ENCODE assay signal across 28 mouse cellular contexts in genomic region chr6:38580112-38580857, GRCm38 (mm10). TPM values are rescaled to one million over a fixed set of nuclear protein-coding genes. Genes with fewer than 3 reads are reported as not detected.
A peak's percentile ranks its signal among the peaks of the same experiment; 100 is the strongest.
DNase-seq lines count a peak whose midpoint lies in the region; ATAC-seq and TF ChIP-seq lines count a peak whose summit lies in the region.
"Had no signal": no experiment of that assay in that cellular context is flagged by ENCODE, and none has a peak within 500 bp of the region (broad histone marks: within the 10 kb centered on the region; RNA-seq: fewer than 3 reads in every experiment).

No protein-coding gene starts in this region.

- ATAC-seq in liver, embryonic 11.5 days (replicated peaks; ENCODE audit: low FRiP score) = no peak
- ATAC-seq: activated CD4-positive, CD25-positive, alpha-beta regulatory T cell, adult 4 months; forebrain, embryonic 14.5 days; forebrain, embryonic 16.5 days; Patski had no signal

- peaks cover 33 to 68% of the 10 kb centered on the region in 2 experiments for H3K36me3 ChIP-seq in CH12.LX (replicated peaks in 1 of 2; ENCODE audit: control insufficient read depth in 1 of 2, insufficient read depth in 1 of 2, low read length in 1 of 2)
- H3K36me3 ChIP-seq in ES-E14 (ENCODE audit: control insufficient read depth, insufficient read depth, low read length, poor library complexity, severe bottlenecking) = peaks cover 6% of the 10 kb centered on the region
- peaks cover 16% of the 10 kb centered on the region for H3K36me3 ChIP-seq in liver, embryonic 11.5 days (ENCODE audit: control insufficient read depth, insufficient read depth, low read length)

- 96% methylated on average over 3 of the region's 3 CpGs for WGBS in liver, embryonic 11.5 days

- TF ChIP-seq POLR2A in CH12.LX (IDR thresholded peaks at IDR 0.05; ENCODE audit: low read depth, low read length) = no peak

- H3K9me3 ChIP-seq in CH12.LX (replicated peaks; ENCODE audit: low read length) (no peaks in the 10 kb centered on the region), ES-E14 (ENCODE audit: control insufficient read depth, insufficient read depth, low read depth, low read length) (no peaks in the 10 kb centered on the region)
- H3K9me3 ChIP-seq in liver, embryonic 11.5 days (ENCODE audit: control insufficient read depth, low read length) = no peaks in the 10 kb centered on the region
- H3K9me3 ChIP-seq: embryonic facial prominence, embryonic 13.5 days; embryonic facial prominence, embryonic 15.5 days; forebrain, embryonic 10.5 days; forebrain, embryonic 12.5 days had no signal

- H3K27ac ChIP-seq in CH12.LX (ENCODE audit: insufficient read depth, low read depth) = no peak overlapping the region
- no peak overlapping the region for H3K27ac ChIP-seq in ES-E14 (ENCODE audit: insufficient read depth, low read depth, low read length, poor library complexity, severe bottlenecking)
- H3K27ac ChIP-seq in liver, embryonic 11.5 days (ENCODE audit: low read depth, low read length) = no peak overlapping the region
- H3K27ac ChIP-seq: embryonic facial prominence, embryonic 13.5 days; embryonic facial prominence, embryonic 15.5 days; forebrain, embryonic 10.5 days; forebrain, embryonic 12.5 days had no signal

- no peak for TF ChIP-seq CTCF in CH12.LX (conservative IDR thresholded peaks at IDR 0.05 in 1 of 2, IDR thresholded peaks at IDR 0.05 in 1 of 2; ENCODE audit: low read depth in 2 of 2, low read length in 2 of 2)

- H3K4me1 ChIP-seq in CH12.LX (ENCODE audit: control insufficient read depth in 1 of 2, insufficient read depth in 2 of 2) = peaks cover 3 to 24% of the 10 kb centered on the region in 2 experiments; a peak in 3 of 4 replicates
- H3K4me1 ChIP-seq in ES-E14 (ENCODE audit: control insufficient read depth in 2 of 2, insufficient read depth in 2 of 2, low read length in 2 of 2, poor library complexity in 1 of 2) = no peaks in the 10 kb centered on the region
- H3K4me1 ChIP-seq in liver, embryonic 11.5 days (replicated peaks; ENCODE audit: control insufficient read depth, insufficient read depth, low read length) = no peaks in the 10 kb centered on the region
- H3K4me1 ChIP-seq: embryonic facial prominence, embryonic 13.5 days; embryonic facial prominence, embryonic 15.5 days; forebrain, embryonic 10.5 days; forebrain, embryonic 12.5 days had no signal

- dilution Hi-C loops in CH12.LX (cut with MboI; ENCODE audit: extremely low pct_ligation_motif_present, extremely low pct_unique_long_range_greater_than_20kb, low sequenced_read_pairs) = no loop called here

- in situ Hi-C loops in CH12.LX (cut with MboI; ENCODE audit: low pct_ligation_motif_present, low pct_unique_long_range_greater_than_20kb, low sequenced_read_pairs) = no loop called here
- in situ Hi-C loops in ES-E14 (cut with MboI; ENCODE audit: low sequenced_read_pairs in 2 of 2, unreplicated experiment in 2 of 2) = no loop called here

- H3K9ac ChIP-seq in CH12.LX (ENCODE audit: insufficient read depth, low read depth) (no peak overlapping the region), ES-E14 (ENCODE audit: insufficient read depth, low read depth, low read length, poor library complexity, severe bottlenecking) (no peak overlapping the region)
- H3K9ac ChIP-seq in liver, embryonic 11.5 days (ENCODE audit: low read depth, low read length) = no peak overlapping the region
- H3K9ac ChIP-seq: embryonic facial prominence, embryonic 13.5 days; embryonic facial prominence, embryonic 15.5 days; forebrain, embryonic 12.5 days had no signal

- H3K4me3 ChIP-seq in CH12.LX (replicated peaks in 1 of 3; ENCODE audit: low read depth in 2 of 3, low read length in 2 of 3, poor library complexity in 1 of 3) (no peak overlapping the region), ES-E14 (ENCODE audit: insufficient read depth in 1 of 2, low read depth in 1 of 2, low read length in 2 of 2, poor library complexity in 1 of 2, severe bottlenecking in 1 of 2) (no peak overlapping the region)
- H3K4me3 ChIP-seq in liver, embryonic 11.5 days (ENCODE audit: low read depth, low read length) = no peak overlapping the region
- H3K4me3 ChIP-seq: embryonic facial prominence, embryonic 13.5 days; embryonic facial prominence, embryonic 15.5 days; erythroblast, embryonic 14.5 days; forebrain, embryonic 10.5 days; forebrain, embryonic 12.5 days had no signal

- H3K79me2 ChIP-seq in CH12.LX (replicated peaks; ENCODE audit: control insufficient read depth, extremely low read depth, insufficient read depth, poor library complexity, severe bottlenecking) = peaks cover 59% of the 10 kb centered on the region

- peak; percentile 3 to 20 for DNase-seq in frontal cortex, postnatal 36 days (ENCODE audit: low spot score in 2 of 2)
- DNase-seq in frontal cortex, postnatal 25 days (ENCODE audit: low spot score in 2 of 2) = no peak
- DNase-seq in CH12.LX (ENCODE audit: extremely low read depth) (no peak), ES-E14 (ENCODE audit: low read depth, low spot score) (no peak)
- peak; percentile 41 for DNase-seq in brain, adult 2 months (ENCODE audit: low read depth, low spot score)
- DNase-seq in gastrocnemius, adult 8-10 months (ENCODE audit: low spot score in 2 of 2) = no peak
- no peak for DNase-seq in liver, embryonic 11.5 days (ENCODE audit: low spot score)
- no peak for DNase-seq in lung, postnatal 14 days
- DNase-seq: adrenal gland, adult 8-10 months; adrenal gland, postnatal 14 days; adrenal gland, postnatal 36 days; cerebellum, adult 11 months; cerebellum, adult 18-20 months; cerebellum, adult 8-10 months; cerebellum, adult 9-11 months; cerebellum, postnatal 14 days; cerebellum, postnatal 36 days; embryo, embryonic 11 days had no signal

- H3K27me3 ChIP-seq in CH12.LX (replicated peaks) = no peaks in the 10 kb centered on the region
- H3K27me3 ChIP-seq in liver, embryonic 11.5 days (replicated peaks; ENCODE audit: control insufficient read depth, insufficient read depth, low read length) = no peaks in the 10 kb centered on the region
- H3K27me3 ChIP-seq: embryonic facial prominence, embryonic 13.5 days; embryonic facial prominence, embryonic 15.5 days; forebrain, embryonic 12.5 days; Patski had no signal

- no peak for TF ChIP-seq EP300 in CH12.LX (IDR thresholded peaks at IDR 0.05; ENCODE audit: low read length)

- TF ChIP-seq RAD21 in CH12.LX (IDR thresholded peaks at IDR 0.05; ENCODE audit: low read depth, low read length) = no peak

- H3K4me2 ChIP-seq in CH12.LX (ENCODE audit: insufficient read depth, low read depth, poor library complexity, severe bottlenecking) = no peak overlapping the region
- H3K4me2 ChIP-seq in liver, embryonic 11.5 days = no peak overlapping the region
- H3K4me2 ChIP-seq: embryonic facial prominence, embryonic 13.5 days; embryonic facial prominence, embryonic 15.5 days; forebrain, embryonic 12.5 days had no signal

TF ChIP-seq in CH12.LX, 34 proteins besides CTCF, POLR2A, EP300 and RAD21:
- TF ChIP-seq MAFK (IDR thresholded peaks at IDR 0.05; ENCODE audit: insufficient replicate concordance, low read length) (peak; percentile 89), BHLHE40 (IDR thresholded peaks at IDR 0.05; ENCODE audit: low read depth, low read length) (no peak)

TF ChIP-seq in ES-E14, 5 proteins besides CTCF, POLR2A, EP300 and RAD21:
- TF ChIP-seq MAFK (IDR thresholded peaks at IDR 0.05; ENCODE audit: insufficient read depth, low read depth, low read length) (peak; percentile 76), ZNF384 (IDR thresholded peaks at IDR 0.05; ENCODE audit: low read depth, low read length) (no peak)

RNA-seq across cellular contexts. Expression of gene Luc7l2, which starts 29.2 kb away (rescaled TPM):
- total RNA-seq in CH12.LX (2012; rRNA removed) = 62.0 and 62.5 TPM in 2 replicates
- total RNA-seq in CH12.LX (2014; rRNA removed) = 92.5 and 99.9 TPM in 2 replicates
- 173 and 183 TPM in 2 replicates for polyA plus RNA-seq in CH12.LX (2012; ENCODE audit: insufficient read length, low read depth)
- total RNA-seq in ES-E14 (2012; rRNA removed) = 94.1 and 99.5 TPM in 2 replicates
- total RNA-seq in gastrocnemius, adult 8-10 months (2022) = 100 to 1,000 TPM in 2 of 4 experiments, 10 to 100 TPM in 2; 85.1 to 106 (median 96.3) TPM
- 39.7 and 46.2 TPM in 2 replicates for polyA plus RNA-seq in liver, embryonic 11.5 days (2014; fragmentation: Nextera tagmentation; extraction: Ambion mirVana)

RNA-seq across cellular contexts. Expression of gene Fmc1, which starts 47.0 kb away (rescaled TPM):
- total RNA-seq in CH12.LX (2012; rRNA removed) (65.3 and 78.2 TPM in 2 replicates), CH12.LX (2014; rRNA removed) (45.2 and 47.3 TPM in 2 replicates), ES-E14 (2012; rRNA removed) (48.0 and 83.8 TPM in 2 replicates)
- polyA plus RNA-seq in CH12.LX (2012; ENCODE audit: insufficient read length, low read depth) = 23.1 and 30.4 TPM in 2 replicates
- total RNA-seq in gastrocnemius, adult 8-10 months (2022) = 100 to 1,000 TPM; 140 to 186 (median 166) TPM
- 141 and 146 TPM in 2 replicates for polyA plus RNA-seq in liver, embryonic 11.5 days (2014; fragmentation: Nextera tagmentation; extraction: Ambion mirVana)

RNA-seq across cellular contexts. Expression of gene Klrg2, which starts 56.8 kb away (rescaled TPM):
- total RNA-seq in CH12.LX (2012; rRNA removed) (0.34 and 0.76 TPM in 2 replicates), CH12.LX (2014; rRNA removed) (0.12 and 0.22 TPM in 2 replicates), ES-E14 (2012; rRNA removed) (3.2 and 4.7 TPM in 2 replicates)
- polyA plus RNA-seq in CH12.LX (2012; ENCODE audit: insufficient read length, low read depth) = 0.19 and 0.27 TPM in 2 replicates
- under 1 TPM in 2 of 4 experiments, not detected in 2; 0.10 to 0.13 TPM for total RNA-seq in gastrocnemius, adult 8-10 months (2022)
- 0.05 and 0.12 TPM in 2 replicates for polyA plus RNA-seq in liver, embryonic 11.5 days (2014; fragmentation: Nextera tagmentation; extraction: Ambion mirVana)
- total RNA-seq: common myeloid progenitor, adult 5-6 weeks had no signal
- polyA plus RNA-seq: activated CD4-positive, CD25-positive, alpha-beta regulatory T cell, adult 4 months; erythroblast, embryonic 14.5 days; forebrain, embryonic 12.5 days; forebrain, embryonic 14.5 days; forebrain, embryonic 16.5 days had no signal

Comparison
In these comparisons a context has a peak if more than half of its experiments do, and no peak if none do; other contexts are left out.
1. DNase-seq: peak in frontal cortex, postnatal 36 days (2 of 2) and brain, adult 2 months (single experiment); none in frontal cortex, postnatal 25 days (0 of 2), CH12.LX (single experiment), ES-E14 (single experiment), gastrocnemius, adult 8-10 months (0 of 2), liver, embryonic 11.5 days (single experiment) and lung, postnatal 14 days (single experiment).